Mouse (Mus musculus): ENCODE results near the gene Map3k1.

GRCm38 (mm10) chr13:111746831-111747230 lies 62.0 kb downstream of the Map3k1 start:
- TF ChIP-seq POLR2A (IDR thresholded peaks at IDR 0.05; ENCODE audit: borderline replicate concordance, low read depth, low read length) (no peak), CTCF (IDR thresholded peaks at IDR 0.05; ENCODE audit: low read depth, low read length) (no peak)

Measured in bone marrow macrophage, adult 2 months (primary cell).